Mouse (Mus musculus) erythroblast, embryonic 14.5 days (primary cell): ENCODE data around the gene Wnk4.

Experiments
- GATA1 ChIP-seq: IDR thresholded peaks from 2 replicates; pipeline ENCODE4 v1.6.1; 2012; ENCODE audit warnings: low read length, inconsistent platforms, mixed read lengths
- TAL1 ChIP-seq: IDR thresholded peaks from 3 replicates; pipeline ENCODE4 v1.6.1; 2012; ENCODE audit warnings: low read length, inconsistent platforms, mixed read lengths

DNA sequence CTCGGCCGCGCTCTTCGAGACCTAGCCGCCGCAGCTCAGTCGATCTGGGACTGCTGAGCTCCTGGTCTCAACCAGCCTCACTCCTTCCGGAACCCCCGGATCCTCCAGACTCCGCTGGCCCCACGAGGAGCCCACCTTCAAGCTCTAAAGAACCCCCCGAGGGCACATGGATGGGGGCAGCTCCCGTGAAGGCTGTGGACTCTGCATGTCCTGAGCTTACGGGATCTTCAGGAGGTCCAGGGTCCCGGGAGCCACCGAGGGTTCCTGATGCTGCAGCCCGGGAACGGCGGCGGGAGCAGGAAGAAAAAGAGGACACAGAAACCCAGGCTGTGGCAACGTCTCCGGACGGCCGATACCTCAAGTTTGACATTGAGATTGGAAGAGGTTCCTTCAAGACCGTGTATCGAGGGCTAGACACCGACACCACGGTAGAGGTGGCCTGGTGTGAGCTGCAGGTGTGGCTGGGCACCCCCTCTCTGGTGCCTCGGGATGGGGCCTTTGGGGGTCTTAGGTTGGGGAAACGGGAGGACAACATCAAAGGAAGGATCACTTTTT lies 536 bp downstream of the Wnk4 start:
- TF ChIP-seq TAL1 (no peak), GATA1 (no peak)
